ENCODE assay signal across 14 mouse cellular contexts in genomic region chr7:140900220-140900619, GRCm38 (mm10). TPM values are rescaled to one million over a fixed set of nuclear protein-coding genes. Genes with fewer than 3 reads are reported as not detected.
DNase-seq lines count a peak whose midpoint lies in the region; ATAC-seq lines count a peak whose summit lies in the region.
"Had no signal": no experiment of that assay in that cellular context is flagged by ENCODE, and none has a peak within 500 bp of the region (broad histone marks: within the 10 kb centered on the region; RNA-seq: fewer than 3 reads in every experiment).

Gene Cox8b (minus strand): TSS chr7:140900446.

- peaks cover 33% of the 10 kb centered on the region for H3K36me3 ChIP-seq in forebrain, embryonic 15.5 days
- H3K36me3 ChIP-seq in midbrain, embryonic 16.5 days (ENCODE audit: control insufficient read depth, insufficient read depth, low read length): peaks cover 27% of the 10 kb centered on the region

- intact Hi-C loops in heart, postnatal 36 days (cut with DNase I): no loop called here

- DNase-seq in cerebellum, postnatal 10 days: peak; percentile 38 to 42
- DNase-seq in cerebellum, adult 11 months: no peak
- no peak for DNase-seq in adrenal gland, postnatal 36 days
- peak; percentile 72 to 75 for DNase-seq in heart, adult 18-20 months
- DNase-seq in heart, postnatal 36 days: peak; percentile 49 to 56
- DNase-seq in frontal cortex, postnatal 10 days (ENCODE audit: low spot score in 2 of 2): no peak
- DNase-seq: cerebellum, adult 9-11 months; kidney, postnatal 10 days; right cerebral cortex, adult 18-20 months had no signal

- no peak within 1 kb of the TSS for H3K27ac ChIP-seq in forebrain, embryonic 15.5 days (replicated peaks)
- no peak within 1 kb of the TSS for H3K27ac ChIP-seq in midbrain, embryonic 16.5 days (ENCODE audit: low read length)
- H3K27ac ChIP-seq: hindbrain, embryonic 14.5 days had no signal

- no peaks in the 10 kb centered on the region for H3K4me1 ChIP-seq in forebrain, embryonic 15.5 days
- H3K4me1 ChIP-seq in midbrain, embryonic 16.5 days (ENCODE audit: control insufficient read depth, insufficient read depth, low read length): no peaks in the 10 kb centered on the region

- ATAC-seq in forebrain, embryonic 15.5 days (replicated peaks): no peak
- no peak for ATAC-seq in midbrain, embryonic 16.5 days

- no peak within 1 kb of the TSS for H3K4me3 ChIP-seq in forebrain, embryonic 15.5 days
- H3K4me3 ChIP-seq in midbrain, embryonic 16.5 days (ENCODE audit: low read depth, low read length): no peak within 1 kb of the TSS

- no peaks in the 10 kb centered on the region for H3K9me3 ChIP-seq in forebrain, embryonic 15.5 days
- no peaks in the 10 kb centered on the region for H3K9me3 ChIP-seq in midbrain, embryonic 16.5 days (replicated peaks; ENCODE audit: control insufficient read depth, low read length, poor library complexity, severe bottlenecking)
- H3K9me3 ChIP-seq: G1E had no signal

- no peak within 1 kb of the TSS for H3K4me2 ChIP-seq in forebrain, embryonic 15.5 days (replicated peaks)
- no peak within 1 kb of the TSS for H3K4me2 ChIP-seq in midbrain, embryonic 16.5 days (ENCODE audit: low read length)
- H3K4me2 ChIP-seq: hindbrain, embryonic 14.5 days had no signal

- no peak within 1 kb of the TSS for H3K9ac ChIP-seq in forebrain, embryonic 15.5 days (replicated peaks)
- H3K9ac ChIP-seq in midbrain, embryonic 16.5 days (ENCODE audit: low read depth, low read length): no peak within 1 kb of the TSS
- H3K9ac ChIP-seq: hindbrain, embryonic 14.5 days had no signal

- 81% methylated on average over 10 of the region's 10 CpGs for WGBS in forebrain, embryonic 15.5 days
- WGBS in midbrain, embryonic 16.5 days: 82% methylated on average over 10 of the region's 10 CpGs

- no peaks in the 10 kb centered on the region for H3K27me3 ChIP-seq in forebrain, embryonic 15.5 days
- H3K27me3 ChIP-seq in midbrain, embryonic 16.5 days (ENCODE audit: control insufficient read depth, insufficient read depth, low read depth, low read length): no peaks in the 10 kb centered on the region

RNA-seq across cellular contexts. Expression of gene Cox8b, which starts in this region (rescaled TPM):
- 1,000 to 10,000 TPM in 1 of 2 experiments, 100 to 1,000 TPM in 1; 964 to 1,065 TPM for total RNA-seq in adrenal gland, postnatal 36 days (2021)
- 1,000 to 10,000 TPM; 3,201 to 3,214 TPM for total RNA-seq in heart, adult 18-20 months (2021)
- total RNA-seq in heart, postnatal 36 days (2021): 1,000 to 10,000 TPM; 2,774 to 2,839 TPM
- polyA plus RNA-seq in forebrain, embryonic 15.5 days (2015; fragmentation: Nextera tagmentation; extraction: Ambion mirVana): not detected in 2 replicates
- polyA plus RNA-seq in midbrain, embryonic 16.5 days (2015; fragmentation: Nextera tagmentation; extraction: Ambion mirVana): not detected in 2 replicates
- total RNA-seq: G1E; left cerebral cortex, postnatal 36 days had no signal
- polyA plus RNA-seq: G1E; hindbrain, embryonic 14.5 days had no signal

Comparison
In these comparisons a context has a peak if more than half of its experiments do, and no peak if none do; other contexts are left out.
1. DNase-seq: peak in cerebellum, postnatal 10 days (2 of 2), heart, adult 18-20 months (2 of 2) and heart, postnatal 36 days (2 of 2); none in cerebellum, adult 11 months (single experiment), adrenal gland, postnatal 36 days (0 of 2) and frontal cortex, postnatal 10 days (0 of 2).